Mouse (Mus musculus): ENCODE measurements around the gene Pctp. TPM values are rescaled to one million over a fixed set of nuclear protein-coding genes. Genes with fewer than 3 reads are reported as not detected.

The Pctp gene
- polyA plus RNA-seq (2016; fragmentation: Nextera tagmentation; extraction: Ambion mirVana) = 16.9 and 19.4 TPM in 2 replicates

DNA sequence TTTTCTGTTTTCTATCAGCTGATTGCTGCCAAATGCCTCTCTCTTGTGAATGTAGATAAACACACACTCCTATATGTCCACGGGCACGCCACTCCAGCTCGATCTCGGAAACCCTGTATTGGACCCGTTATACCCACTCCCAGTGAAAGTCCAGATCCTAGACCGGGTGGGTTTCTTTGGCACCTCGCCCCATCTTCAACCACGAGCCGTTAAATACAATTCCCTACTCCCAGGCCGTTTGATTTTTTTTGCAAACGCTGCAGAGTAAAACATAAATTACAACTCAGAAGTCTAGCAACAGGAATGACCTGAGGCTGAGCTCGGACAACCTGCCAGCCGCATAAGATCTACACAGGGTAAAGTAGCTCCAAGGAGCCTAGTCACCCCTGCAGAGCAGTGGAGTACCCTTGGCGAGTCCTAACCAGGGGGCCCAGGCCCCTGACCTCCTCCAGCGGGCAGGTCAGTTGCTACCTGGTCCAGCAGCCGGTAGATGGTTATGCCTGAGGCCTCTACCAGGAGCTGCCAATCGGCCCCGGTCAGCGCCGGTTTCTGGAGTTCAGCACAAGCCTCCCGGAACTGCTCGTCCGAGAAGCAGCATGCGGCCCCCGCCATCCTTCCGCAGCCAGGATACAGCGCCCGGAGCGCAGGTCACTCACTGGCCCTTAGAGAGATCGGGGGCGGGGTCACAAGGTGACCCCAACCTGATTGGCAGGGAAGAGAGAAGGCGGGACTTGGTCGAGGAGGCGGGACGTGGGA, at the start of gene Pctp:
Pctp (minus strand) TSS at position 664 of the 756 bp plus-strand sequence.
- Histone ChIP-seq H3K9me3 (no peaks in the 10 kb centered on the region), H3K4me3 (peak within 1 kb of the TSS; percentile 74), H3K27ac (replicated peaks) (peak within 1 kb of the TSS; percentile 88), H3K4me1 (peaks cover 8% of the 10 kb centered on the region), H3K36me3 (replicated peaks) (no peaks in the 10 kb centered on the region), H3K27me3 (replicated peaks; ENCODE audit: low read depth, poor library complexity, severe bottlenecking) (no peaks in the 10 kb centered on the region)
- whole genome bisulfite sequencing = 16% methylated on average over 35 of the region's 35 CpGs
- peak; percentile 92 for DNase-seq (ENCODE audit: low spot score)

DNA sequence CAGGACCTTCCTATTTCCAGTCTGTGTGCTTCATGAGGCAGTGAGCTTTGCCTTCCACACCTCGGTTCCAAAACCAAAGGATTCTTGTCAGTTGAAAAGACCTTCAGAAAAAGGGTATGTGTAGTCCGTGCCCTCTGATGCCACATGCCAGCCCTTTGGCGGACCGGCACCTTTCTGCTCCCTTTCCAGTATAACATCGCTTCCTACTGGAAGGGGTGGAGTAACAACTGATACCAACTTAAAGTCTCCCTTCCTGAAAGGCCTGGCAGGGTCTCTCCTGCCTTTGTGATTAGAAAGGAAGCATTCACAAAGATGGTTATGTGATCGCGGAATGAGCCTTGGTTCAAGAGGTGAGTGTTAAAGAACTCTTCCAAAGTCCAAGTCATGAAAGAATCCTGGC, 47.3 kb upstream of the Pctp start:
- H3K27ac ChIP-seq (replicated peaks) = no peak overlapping the region
- WGBS = 91% methylated on average over 7 of the region's 7 CpGs
- H3K9me3 ChIP-seq = no peaks in the 10 kb centered on the region
- DNase-seq (ENCODE audit: low spot score) = no peak
- H3K4me1 ChIP-seq = peaks cover 31% of the 10 kb centered on the region
- H3K27me3 ChIP-seq (replicated peaks; ENCODE audit: low read depth, poor library complexity, severe bottlenecking) = no peaks in the 10 kb centered on the region
- no peaks in the 10 kb centered on the region for H3K36me3 ChIP-seq (replicated peaks)
- H3K4me3 ChIP-seq = no peak overlapping the region

DNA sequence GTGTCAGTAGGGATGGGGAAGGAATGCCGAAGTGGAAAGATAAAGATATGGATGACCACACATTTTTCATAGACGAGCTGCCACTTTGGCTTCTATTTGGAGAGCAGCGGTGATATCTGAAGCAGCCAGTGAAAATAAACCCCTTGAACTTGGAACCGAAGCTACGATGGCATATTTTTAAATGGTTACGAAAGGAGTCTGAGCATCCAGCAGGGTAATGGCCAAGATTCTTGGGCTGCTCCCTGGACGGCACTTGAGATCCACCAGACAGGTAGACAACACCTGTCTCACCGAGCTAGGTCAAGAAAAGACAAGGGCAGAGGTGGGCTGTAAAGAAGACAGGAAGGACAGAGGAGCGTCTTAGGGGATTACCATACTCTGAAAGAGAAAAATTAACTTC, 44.6 kb upstream of the Pctp start:
- DNase-seq (ENCODE audit: low spot score) = no peak
- no peaks in the 10 kb centered on the region for H3K36me3 ChIP-seq (replicated peaks)
- no peak overlapping the region for H3K4me3 ChIP-seq
- no peaks in the 10 kb centered on the region for H3K27me3 ChIP-seq (replicated peaks; ENCODE audit: low read depth, poor library complexity, severe bottlenecking)
- no peak overlapping the region for H3K27ac ChIP-seq (replicated peaks)
- WGBS = 89% methylated on average over 9 of the region's 9 CpGs
- H3K9me3 ChIP-seq = no peaks in the 10 kb centered on the region
- H3K4me1 ChIP-seq = peaks cover 14% of the 10 kb centered on the region

DNA sequence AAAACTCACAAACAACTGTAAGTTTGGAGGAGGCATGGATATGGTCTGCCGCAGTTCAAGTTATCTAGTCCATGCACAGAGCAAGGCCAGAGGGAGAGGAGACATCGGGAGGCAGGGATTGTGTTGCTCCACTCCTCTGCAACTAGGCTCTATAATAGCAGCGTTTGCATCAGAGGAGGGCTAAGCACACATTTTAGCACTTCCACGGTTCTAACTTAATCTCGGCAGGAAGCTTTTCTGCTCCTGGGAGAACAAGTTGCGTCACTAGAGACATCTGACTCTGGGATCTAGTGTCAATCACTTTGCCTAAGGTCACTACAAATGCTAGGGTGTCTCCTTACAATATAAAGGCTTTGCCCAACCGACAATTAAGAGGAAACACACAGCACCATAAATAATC, 43.5 kb upstream of the Pctp start:
- no peak for DNase-seq (ENCODE audit: low spot score)
- H3K4me3 ChIP-seq = no peak overlapping the region
- H3K27ac ChIP-seq (replicated peaks) = no peak overlapping the region
- no peaks in the 10 kb centered on the region for H3K9me3 ChIP-seq
- H3K4me1 ChIP-seq = peaks cover 14% of the 10 kb centered on the region
- 37% methylated on average over 7 of the region's 7 CpGs for WGBS
- no peaks in the 10 kb centered on the region for H3K27me3 ChIP-seq (replicated peaks; ENCODE audit: low read depth, poor library complexity, severe bottlenecking)
- no peaks in the 10 kb centered on the region for H3K36me3 ChIP-seq (replicated peaks)

DNA sequence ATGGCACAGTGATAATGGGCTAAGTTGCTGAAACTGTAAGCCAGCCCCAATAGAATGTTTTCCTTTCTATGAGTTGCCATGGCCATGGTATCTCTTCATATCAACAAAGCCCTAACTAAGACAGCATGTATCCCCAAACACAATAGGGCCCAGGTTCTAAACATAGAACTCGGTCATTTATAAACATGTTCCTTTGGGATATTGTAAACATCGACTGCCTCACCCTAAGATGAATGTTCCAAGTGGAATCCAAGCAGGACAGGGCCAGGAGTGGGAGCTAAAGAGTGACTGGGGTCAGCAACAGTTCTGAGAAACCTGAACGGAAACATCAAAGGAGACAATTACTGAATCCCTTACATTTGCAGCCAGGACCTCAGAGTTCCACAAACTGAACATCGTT, 41.8 kb upstream of the Pctp start:
- no peaks in the 10 kb centered on the region for H3K9me3 ChIP-seq

DNA sequence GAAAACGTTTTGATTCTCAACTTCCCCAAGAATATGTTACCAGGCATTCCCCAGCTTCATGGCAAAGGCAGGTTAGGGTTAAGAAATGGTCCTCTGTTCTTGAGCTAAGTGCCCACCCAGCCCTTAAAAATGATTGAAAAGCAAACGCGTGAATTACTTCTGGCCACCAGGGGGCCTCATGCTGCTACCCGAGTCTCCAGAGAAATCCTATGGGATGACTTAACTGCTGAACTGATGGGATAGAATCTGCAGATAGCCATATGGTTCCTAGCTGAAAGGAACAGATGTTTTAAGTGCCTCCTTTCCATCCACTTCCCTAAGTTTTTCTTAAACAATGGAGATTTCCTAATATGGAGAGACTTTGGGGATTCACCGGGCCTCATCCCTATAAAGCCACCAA, 35.3 kb upstream of the Pctp start:
- Histone ChIP-seq H3K36me3 (replicated peaks) (peaks cover 13% of the 10 kb centered on the region), H3K4me3 (no peak overlapping the region), H3K27ac (replicated peaks) (no peak overlapping the region), H3K4me1 (peaks cover 5% of the 10 kb centered on the region), H3K9me3 (peaks cover 8% of the 10 kb centered on the region), H3K27me3 (replicated peaks; ENCODE audit: low read depth, poor library complexity, severe bottlenecking) (peaks cover 4% of the 10 kb centered on the region; the same call in 1 of the 2 replicates)
- 26% methylated on average over 5 of the region's 5 CpGs for WGBS
- DNase-seq (ENCODE audit: low spot score) = peak; percentile 67

More for the DNA sequence above, 41.8 kb upstream of the Pctp start:
- Histone ChIP-seq H3K36me3 (replicated peaks) (no peaks in the 10 kb centered on the region), H3K4me1 (peaks cover 14% of the 10 kb centered on the region), H3K4me3 (no peak overlapping the region), H3K27me3 (replicated peaks; ENCODE audit: low read depth, poor library complexity, severe bottlenecking) (no peaks in the 10 kb centered on the region), H3K27ac (replicated peaks) (no peak overlapping the region)
- DNase-seq (ENCODE audit: low spot score) = no peak
- WGBS = 93% methylated on average over 4 of the region's 4 CpGs

DNA sequence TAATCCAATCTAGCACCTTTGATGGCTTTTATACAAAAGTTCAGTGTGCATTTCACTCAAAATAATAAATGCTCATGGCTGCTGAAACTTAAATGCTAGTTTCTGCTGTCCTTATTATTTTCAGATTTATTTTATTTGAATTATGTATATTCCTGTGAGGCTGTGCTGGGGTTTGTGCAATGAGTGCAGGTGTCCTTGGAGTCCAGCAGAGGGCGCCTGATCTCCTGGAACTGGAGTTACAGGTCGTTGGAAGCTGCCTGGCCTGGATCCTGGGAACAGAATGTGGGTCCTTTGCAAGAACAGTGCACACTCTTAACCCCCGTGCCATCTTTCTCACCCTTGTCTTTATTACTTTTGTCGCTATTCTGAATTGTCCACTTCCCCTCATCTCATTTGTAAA, 33.7 kb upstream of the Pctp start:
- DNase-seq (ENCODE audit: low spot score) = no peak
- peaks cover 8% of the 10 kb centered on the region for H3K9me3 ChIP-seq
- peaks cover 17% of the 10 kb centered on the region for H3K4me1 ChIP-seq
- H3K27me3 ChIP-seq (replicated peaks; ENCODE audit: low read depth, poor library complexity, severe bottlenecking) = peaks cover 20% of the 10 kb centered on the region
- H3K36me3 ChIP-seq (replicated peaks) = peaks cover 13% of the 10 kb centered on the region
- no peak overlapping the region for H3K27ac ChIP-seq (replicated peaks)
- WGBS = 89% methylated on average over 4 of the region's 4 CpGs
- H3K4me3 ChIP-seq = no peak overlapping the region

DNA sequence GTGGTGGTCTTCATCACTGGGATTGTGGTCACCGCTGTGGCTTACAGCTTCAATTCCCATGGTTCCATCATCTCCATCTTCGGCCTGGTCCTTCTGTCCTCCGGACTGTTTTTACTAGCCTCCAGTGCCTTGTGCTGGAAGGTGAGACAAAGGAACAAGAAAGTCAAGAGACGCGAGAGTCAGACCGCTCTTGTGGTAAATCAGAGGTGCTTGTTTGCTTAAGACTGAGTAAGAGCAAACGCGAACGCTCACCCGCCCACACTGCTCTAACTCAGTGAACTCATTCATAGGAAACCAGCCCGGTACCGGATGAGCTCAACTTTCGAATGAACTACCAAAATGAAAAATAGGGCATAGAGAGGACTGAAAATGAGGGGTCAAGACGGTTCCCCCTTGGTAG, 32.8 kb upstream of the Pctp start:
- Histone ChIP-seq H3K9me3 (peaks cover 8% of the 10 kb centered on the region), H3K4me1 (peaks cover 24% of the 10 kb centered on the region), H3K27me3 (replicated peaks; ENCODE audit: low read depth, poor library complexity, severe bottlenecking) (peaks cover 24% of the 10 kb centered on the region), H3K4me3 (no peak overlapping the region), H3K36me3 (replicated peaks) (peaks cover 13% of the 10 kb centered on the region), H3K27ac (replicated peaks) (no peak overlapping the region)
- 92% methylated on average over 14 of the region's 14 CpGs for WGBS
- no peak for DNase-seq (ENCODE audit: low spot score)

DNA sequence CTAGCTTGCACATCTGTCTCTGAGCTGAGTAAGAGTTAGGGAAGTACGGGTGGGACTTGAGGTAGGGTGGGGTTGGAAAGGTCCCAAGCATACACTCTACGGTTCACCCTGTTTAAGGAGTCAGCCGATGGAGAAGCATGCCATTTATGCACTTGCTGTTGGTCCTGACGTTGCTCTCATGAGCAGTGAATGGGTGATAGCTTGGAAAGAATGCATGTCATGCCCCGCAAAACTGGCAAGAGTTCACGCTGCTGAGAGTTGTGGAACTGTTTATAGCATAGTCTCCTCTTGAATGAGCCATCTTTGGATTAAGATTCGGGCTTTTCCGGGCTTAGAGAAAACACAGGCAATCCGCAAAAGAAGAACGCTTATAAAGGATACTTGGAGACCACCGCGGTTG, 32.0 kb upstream of the Pctp start:
- H3K36me3 ChIP-seq (replicated peaks) = peaks cover 13% of the 10 kb centered on the region
- 93% methylated on average over 12 of the region's 12 CpGs for WGBS
- peaks cover 31% of the 10 kb centered on the region for H3K4me1 ChIP-seq
- peaks cover 30% of the 10 kb centered on the region for H3K27me3 ChIP-seq (replicated peaks; ENCODE audit: low read depth, poor library complexity, severe bottlenecking)
- no peak overlapping the region for H3K4me3 ChIP-seq
- no peak overlapping the region for H3K27ac ChIP-seq (replicated peaks)
- H3K9me3 ChIP-seq = peaks cover 8% of the 10 kb centered on the region
- DNase-seq (ENCODE audit: low spot score) = no peak

DNA sequence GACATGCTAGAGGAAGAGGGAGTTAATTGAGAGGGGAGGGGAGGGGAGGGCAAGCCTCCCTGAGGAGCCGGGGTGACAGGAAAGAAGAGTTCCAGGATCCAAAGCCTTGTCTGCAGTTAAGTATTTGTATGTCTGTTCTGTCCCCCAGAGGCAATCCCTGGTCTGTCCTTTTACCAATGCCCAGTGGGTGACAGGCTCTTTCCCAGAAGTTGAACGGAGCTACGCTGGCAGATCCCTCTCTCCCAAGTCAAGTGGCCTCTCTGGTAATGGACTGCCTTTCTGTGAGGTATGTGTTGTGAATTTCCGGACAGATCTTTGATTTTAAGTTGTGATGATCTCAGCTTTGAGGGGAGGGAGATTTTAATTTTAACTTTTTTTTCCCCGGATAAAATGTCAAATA, 30.7 kb upstream of the Pctp start:
- peak overlapping the region; percentile 45 for H3K4me3 ChIP-seq

DNA sequence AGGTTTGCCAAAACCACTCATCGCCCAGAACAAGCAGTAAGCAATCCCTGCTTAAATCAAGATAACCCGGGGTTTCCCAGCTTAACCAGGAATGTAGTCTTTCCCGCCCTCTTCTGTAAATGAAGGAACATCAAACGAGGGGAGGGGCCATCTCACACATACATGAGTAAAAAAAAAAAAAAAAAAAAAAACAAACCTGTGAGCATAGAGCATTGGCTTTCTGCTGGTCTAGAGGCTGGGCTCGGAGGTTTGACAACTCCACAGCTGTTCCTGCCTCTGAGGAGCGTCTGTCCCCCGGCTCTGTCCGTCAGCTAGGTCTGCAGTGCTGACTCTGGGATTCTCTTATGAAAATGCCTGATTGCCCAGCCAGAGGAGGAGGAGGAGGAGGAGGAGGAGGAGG, 30.1 kb upstream of the Pctp start:
- Histone ChIP-seq H3K27me3 (replicated peaks; ENCODE audit: low read depth, poor library complexity, severe bottlenecking) (peaks cover 31% of the 10 kb centered on the region), H3K9me3 (peaks cover 8% of the 10 kb centered on the region), H3K4me3 (peak overlapping the region; percentile 45), H3K36me3 (replicated peaks) (peaks cover 13% of the 10 kb centered on the region), H3K27ac (replicated peaks) (no peak overlapping the region), H3K4me1 (peaks cover 34% of the 10 kb centered on the region)
- no peak for DNase-seq (ENCODE audit: low spot score)
- WGBS = 23% methylated on average over 8 of the region's 8 CpGs

More for the DNA sequence above, 30.7 kb upstream of the Pctp start:
- H3K36me3 ChIP-seq (replicated peaks) = peaks cover 13% of the 10 kb centered on the region
- peaks cover 8% of the 10 kb centered on the region for H3K9me3 ChIP-seq
- WGBS = 35% methylated on average over 5 of the region's 5 CpGs
- H3K27me3 ChIP-seq (replicated peaks; ENCODE audit: low read depth, poor library complexity, severe bottlenecking) = peaks cover 31% of the 10 kb centered on the region
- H3K4me1 ChIP-seq = peaks cover 33% of the 10 kb centered on the region
- H3K27ac ChIP-seq (replicated peaks) = no peak overlapping the region
- no peak for DNase-seq (ENCODE audit: low spot score)

DNA sequence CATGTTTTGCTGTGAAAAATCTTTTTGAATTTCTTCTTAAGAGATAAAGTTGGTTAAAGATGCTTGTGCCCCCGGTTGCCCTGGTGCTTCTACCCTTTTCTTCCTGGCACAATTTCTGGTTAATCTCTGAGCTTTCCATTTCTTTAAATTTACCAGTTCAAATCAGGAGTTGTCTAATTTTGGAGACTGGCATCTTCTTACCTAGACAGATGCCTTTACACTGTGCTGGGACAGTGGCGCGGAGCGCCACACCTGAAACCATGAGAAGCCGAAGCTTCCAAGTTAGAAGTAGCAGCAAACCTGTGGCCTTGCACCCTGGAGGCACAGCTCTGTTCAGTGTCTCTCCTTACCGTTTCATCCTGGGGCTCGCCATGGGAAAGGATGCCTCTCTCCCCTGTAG, 28.4 kb upstream of the Pctp start:
- H3K36me3 ChIP-seq (replicated peaks) = no peaks in the 10 kb centered on the region; the same call in 1 of the 2 replicates
- 21% methylated on average over 7 of the region's 7 CpGs for WGBS
- no peak for DNase-seq (ENCODE audit: low spot score)
- H3K4me1 ChIP-seq = peaks cover 52% of the 10 kb centered on the region
- peak overlapping the region; percentile 54 for H3K4me3 ChIP-seq
- peaks cover 31% of the 10 kb centered on the region for H3K27me3 ChIP-seq (replicated peaks; ENCODE audit: low read depth, poor library complexity, severe bottlenecking)
- H3K9me3 ChIP-seq = no peaks in the 10 kb centered on the region
- peak overlapping the region; percentile 26; the same call in 1 of the 2 replicates for H3K27ac ChIP-seq (replicated peaks)

DNA sequence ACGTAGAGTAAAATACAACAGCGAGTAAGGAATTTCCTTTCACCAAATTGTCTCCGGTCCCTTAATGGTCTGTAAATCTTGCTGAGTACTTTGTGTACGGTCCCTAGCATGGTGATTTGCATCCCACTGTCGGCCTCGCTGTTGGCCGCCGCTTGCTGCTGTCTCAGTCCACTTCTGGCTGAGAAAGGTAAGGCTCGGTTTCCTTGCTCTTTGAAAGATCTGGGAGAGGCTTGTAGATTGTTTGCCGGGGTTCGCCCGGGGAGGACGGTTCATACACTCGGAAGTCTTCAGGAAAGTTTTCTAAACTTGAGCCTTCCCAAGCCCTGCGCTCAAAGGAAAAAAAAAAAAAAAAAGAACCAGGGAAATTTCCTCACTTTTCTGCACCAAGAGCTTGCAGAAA, 27.9 kb upstream of the Pctp start:
- WGBS = 1% methylated on average over 15 of the region's 15 CpGs
- H3K27ac ChIP-seq (replicated peaks) = peak overlapping the region; percentile 26; the same call in 1 of the 2 replicates
- no peaks in the 10 kb centered on the region; the same call in 1 of the 2 replicates for H3K36me3 ChIP-seq (replicated peaks)
- H3K9me3 ChIP-seq = no peaks in the 10 kb centered on the region
- H3K27me3 ChIP-seq (replicated peaks; ENCODE audit: low read depth, poor library complexity, severe bottlenecking) = peaks cover 31% of the 10 kb centered on the region
- H3K4me1 ChIP-seq = peaks cover 56% of the 10 kb centered on the region
- DNase-seq (ENCODE audit: low spot score) = peak; percentile 75
- H3K4me3 ChIP-seq = peak overlapping the region; percentile 54
